Mouse (Mus musculus): ENCODE data around the gene Spop. TPM values are rescaled to one million over a fixed set of nuclear protein-coding genes. Genes with fewer than 3 reads are reported as not detected.
A peak's percentile ranks its signal among the peaks of the same experiment; 100 is the strongest.

Gene Spop
- polyA plus RNA-seq, 1 experiment: 38.5 TPM

DNA sequence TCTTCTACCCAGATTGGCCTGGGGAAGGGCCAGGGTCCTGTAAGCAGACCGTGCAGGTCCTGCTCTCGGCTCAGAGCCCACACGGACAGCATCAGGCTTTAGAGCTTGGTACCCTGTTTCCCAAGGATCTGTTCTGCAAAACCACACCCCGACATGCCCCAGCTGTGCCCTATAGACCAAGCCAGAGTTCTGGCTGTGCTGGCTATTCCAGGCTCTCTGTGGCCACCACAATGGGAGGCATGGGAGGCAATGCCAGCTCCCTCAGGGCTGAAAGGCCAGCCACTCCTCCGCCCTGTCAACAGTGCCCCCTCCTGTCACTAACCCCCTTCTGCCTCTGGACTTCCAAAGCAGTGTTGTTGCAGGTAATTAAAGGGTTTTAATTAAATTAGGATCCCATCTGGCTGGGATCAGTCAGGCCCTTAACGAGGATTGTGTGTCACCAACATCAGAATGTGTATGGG is 90.4 kb downstream of the Spop start:
- no peak overlapping the region for H3K27ac ChIP-seq (ENCODE audit: insufficient read depth, low read length)
- H3K9ac ChIP-seq (ENCODE audit: low read depth, poor library complexity, severe bottlenecking): no peak overlapping the region
- no peaks in the 10 kb centered on the region for H3K36me3 ChIP-seq (ENCODE audit: control insufficient read depth, insufficient read depth, low read length, poor library complexity, severe bottlenecking)
- peaks cover 2% of the 10 kb centered on the region for H3K4me1 ChIP-seq (ENCODE audit: control insufficient read depth, insufficient read depth, low read length)
- no peaks in the 10 kb centered on the region for H3K9me3 ChIP-seq (replicated peaks; ENCODE audit: control insufficient read depth, insufficient read depth, low read length, poor library complexity, severe bottlenecking)
- TF ChIP-seq CTCF (IDR thresholded peaks at IDR 0.05; ENCODE audit: low read depth, low read length) (no peak), EP300 (IDR thresholded peaks at IDR 0.05; ENCODE audit: insufficient read depth, low read depth, low read length) (no peak), POLR2A (IDR thresholded peaks at IDR 0.05; ENCODE audit: insufficient read depth, low read length) (no peak)
- H3K4me3 ChIP-seq (ENCODE audit: low read depth, low read length): no peak overlapping the region
- H3K27me3 ChIP-seq (ENCODE audit: control insufficient read depth, insufficient read depth, low read length, poor library complexity, severe bottlenecking): no peaks in the 10 kb centered on the region

DNA sequence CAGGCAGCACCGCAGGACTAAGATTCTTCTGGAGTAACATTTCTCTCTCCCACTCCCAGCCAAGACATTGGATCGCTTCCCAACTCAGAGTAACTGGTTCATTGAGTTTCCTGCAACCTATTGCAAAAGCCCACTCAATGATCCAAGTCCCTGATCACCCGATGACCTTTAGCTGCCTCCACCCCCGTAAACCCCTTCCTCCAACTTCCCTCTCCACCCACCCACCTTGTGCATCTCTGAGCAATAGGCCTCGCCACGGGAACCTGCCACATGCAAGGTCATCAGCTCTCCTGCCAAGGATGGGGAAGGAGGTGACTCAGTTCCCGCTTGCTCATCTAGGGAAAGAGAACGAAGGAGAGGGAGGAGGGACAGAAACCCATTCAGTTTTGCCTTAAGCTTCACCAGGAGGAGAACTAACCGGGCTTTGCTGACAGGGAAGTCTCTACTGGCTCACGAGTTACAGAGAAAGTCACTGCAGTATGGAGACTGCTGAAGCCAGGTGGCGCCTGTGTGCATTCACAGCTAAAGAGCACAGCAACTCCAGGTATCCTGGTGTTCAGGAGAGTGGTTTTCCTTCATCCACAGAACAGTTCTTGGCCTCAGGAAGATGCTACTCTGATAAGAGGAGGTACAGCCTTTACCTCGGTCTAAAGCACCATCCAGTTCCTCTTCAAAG is 93.3 kb downstream of the Spop start:
- no peak overlapping the region for H3K27ac ChIP-seq (ENCODE audit: insufficient read depth, low read length)
- H3K9ac ChIP-seq (ENCODE audit: low read depth, poor library complexity, severe bottlenecking): no peak overlapping the region
- no peaks in the 10 kb centered on the region for H3K27me3 ChIP-seq (ENCODE audit: control insufficient read depth, insufficient read depth, low read length, poor library complexity, severe bottlenecking)
- TF ChIP-seq CTCF (IDR thresholded peaks at IDR 0.05; ENCODE audit: low read depth, low read length): peak; percentile 71
- TF ChIP-seq POLR2A (IDR thresholded peaks at IDR 0.05; ENCODE audit: insufficient read depth, low read length): no peak
- TF ChIP-seq EP300 (IDR thresholded peaks at IDR 0.05; ENCODE audit: insufficient read depth, low read depth, low read length): no peak
- H3K4me3 ChIP-seq (ENCODE audit: low read depth, low read length): no peak overlapping the region
- H3K4me1 ChIP-seq (ENCODE audit: control insufficient read depth, insufficient read depth, low read length): peaks cover 2% of the 10 kb centered on the region
- no peaks in the 10 kb centered on the region for H3K9me3 ChIP-seq (replicated peaks; ENCODE audit: control insufficient read depth, insufficient read depth, low read length, poor library complexity, severe bottlenecking)
- no peaks in the 10 kb centered on the region for H3K36me3 ChIP-seq (ENCODE audit: control insufficient read depth, insufficient read depth, low read length, poor library complexity, severe bottlenecking)

DNA sequence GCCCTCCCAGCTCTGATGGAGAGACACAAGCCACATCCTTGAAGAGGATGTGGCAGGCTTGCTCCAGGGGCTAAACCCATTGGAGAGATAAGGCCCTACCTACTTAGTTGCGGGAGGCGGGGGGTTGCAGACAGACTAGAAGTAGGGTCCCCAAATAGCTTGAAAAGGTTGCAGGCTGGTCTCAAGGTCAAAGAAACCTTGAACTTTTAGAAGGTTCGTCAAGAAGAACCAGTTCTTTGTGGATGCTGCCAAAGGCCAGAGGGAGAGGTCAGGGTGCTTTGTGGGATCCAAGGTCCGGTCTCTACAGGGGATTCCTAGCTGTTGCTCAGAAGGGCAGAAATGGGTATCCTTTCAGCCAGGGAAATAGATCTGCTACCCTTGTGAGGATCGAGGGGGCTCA is 93.9 kb downstream of the Spop start:
- H3K9me3 ChIP-seq (replicated peaks; ENCODE audit: control insufficient read depth, insufficient read depth, low read length, poor library complexity, severe bottlenecking): no peaks in the 10 kb centered on the region
- no peak for TF ChIP-seq CTCF (IDR thresholded peaks at IDR 0.05; ENCODE audit: low read depth, low read length)
- no peak for TF ChIP-seq POLR2A (IDR thresholded peaks at IDR 0.05; ENCODE audit: insufficient read depth, low read length)
- no peak for TF ChIP-seq EP300 (IDR thresholded peaks at IDR 0.05; ENCODE audit: insufficient read depth, low read depth, low read length)
- no peaks in the 10 kb centered on the region for H3K27me3 ChIP-seq (ENCODE audit: control insufficient read depth, insufficient read depth, low read length, poor library complexity, severe bottlenecking)

DNA sequence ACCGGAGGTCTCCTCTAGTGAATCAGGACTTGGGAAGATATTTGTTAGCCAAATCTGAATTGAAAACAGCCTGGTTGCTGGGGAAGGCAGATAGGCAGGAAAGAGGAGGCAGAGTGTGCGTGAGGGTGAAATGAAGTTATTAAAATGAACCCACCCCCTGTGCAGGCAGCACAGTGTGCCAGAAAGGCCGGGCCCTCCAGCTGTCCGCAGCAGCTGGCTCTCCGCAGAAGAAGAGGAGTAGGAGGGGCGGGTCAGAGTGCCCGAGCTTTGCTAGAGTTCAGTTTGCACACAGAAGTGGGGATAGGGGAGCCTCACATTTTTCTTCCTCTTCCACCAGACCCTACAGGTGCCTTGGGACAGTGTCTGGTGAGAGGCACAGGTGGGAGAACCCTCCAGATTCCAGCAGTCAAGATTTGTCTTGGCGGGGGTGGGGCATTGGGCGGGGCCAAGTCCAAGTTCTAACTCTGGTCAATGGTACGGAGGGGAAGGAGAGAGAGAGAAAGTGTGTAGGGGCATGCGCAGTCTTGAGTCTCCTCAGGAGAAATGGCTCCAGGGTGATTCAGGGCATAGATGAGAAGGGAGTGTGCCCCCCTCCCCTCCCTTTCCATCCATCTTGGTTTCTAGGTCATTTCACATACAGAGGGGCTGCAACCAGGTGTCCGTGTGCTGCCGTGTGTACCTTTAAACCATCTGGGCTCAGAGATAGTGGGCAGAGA is 94.5 kb downstream of the Spop start:
- H3K9me3 ChIP-seq (replicated peaks; ENCODE audit: control insufficient read depth, insufficient read depth, low read length, poor library complexity, severe bottlenecking): no peaks in the 10 kb centered on the region
- H3K4me1 ChIP-seq (ENCODE audit: control insufficient read depth, insufficient read depth, low read length): peaks cover 2% of the 10 kb centered on the region
- H3K36me3 ChIP-seq (ENCODE audit: control insufficient read depth, insufficient read depth, low read length, poor library complexity, severe bottlenecking): no peaks in the 10 kb centered on the region
- no peaks in the 10 kb centered on the region for H3K27me3 ChIP-seq (ENCODE audit: control insufficient read depth, insufficient read depth, low read length, poor library complexity, severe bottlenecking)
- no peak overlapping the region for H3K27ac ChIP-seq (ENCODE audit: insufficient read depth, low read length)
- no peak overlapping the region for H3K9ac ChIP-seq (ENCODE audit: low read depth, poor library complexity, severe bottlenecking)
- no peak overlapping the region for H3K4me3 ChIP-seq (ENCODE audit: low read depth, low read length)
- TF ChIP-seq POLR2A (IDR thresholded peaks at IDR 0.05; ENCODE audit: insufficient read depth, low read length) (no peak), CTCF (IDR thresholded peaks at IDR 0.05; ENCODE audit: low read depth, low read length) (no peak), EP300 (IDR thresholded peaks at IDR 0.05; ENCODE audit: insufficient read depth, low read depth, low read length) (no peak)

More for the DNA sequence above, 93.9 kb downstream of the Spop start:
- Histone ChIP-seq H3K9ac (ENCODE audit: low read depth, poor library complexity, severe bottlenecking) (no peak overlapping the region), H3K36me3 (ENCODE audit: control insufficient read depth, insufficient read depth, low read length, poor library complexity, severe bottlenecking) (no peaks in the 10 kb centered on the region), H3K4me3 (ENCODE audit: low read depth, low read length) (no peak overlapping the region), H3K4me1 (ENCODE audit: control insufficient read depth, insufficient read depth, low read length) (peaks cover 2% of the 10 kb centered on the region), H3K27ac (ENCODE audit: insufficient read depth, low read length) (no peak overlapping the region)

DNA sequence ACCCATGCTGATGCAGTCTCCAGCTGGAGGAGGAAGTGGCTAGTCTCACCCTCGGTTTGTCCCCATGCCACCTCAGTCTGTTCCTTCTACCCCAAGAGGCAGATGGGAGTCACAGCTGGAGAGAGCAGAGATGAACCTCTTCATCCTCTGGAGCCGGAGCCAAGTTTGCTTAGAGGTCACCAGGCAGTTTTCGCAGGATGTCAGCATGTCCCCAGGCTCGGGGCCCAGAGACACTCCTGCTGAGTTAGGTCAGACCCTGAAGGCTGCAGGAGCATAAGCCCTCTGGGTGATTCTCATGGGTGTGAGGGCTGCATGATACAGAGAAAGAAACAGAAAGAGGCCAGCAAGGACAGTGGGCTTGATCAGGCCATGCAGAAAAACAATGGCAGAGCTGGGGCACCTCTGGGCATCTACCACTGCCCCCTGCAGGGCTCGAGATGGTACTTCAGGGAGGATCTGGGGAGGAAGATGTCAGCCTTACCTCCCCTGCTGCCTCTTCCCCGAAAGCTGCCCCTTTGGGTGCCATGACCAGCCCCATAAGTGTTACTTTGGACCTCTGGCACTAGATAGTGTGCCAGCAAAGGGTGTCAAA is 95.3 kb downstream of the Spop start:
- H3K27ac ChIP-seq (ENCODE audit: insufficient read depth, low read length): no peak overlapping the region
- no peaks in the 10 kb centered on the region for H3K9me3 ChIP-seq (replicated peaks; ENCODE audit: control insufficient read depth, insufficient read depth, low read length, poor library complexity, severe bottlenecking)
- H3K27me3 ChIP-seq (ENCODE audit: control insufficient read depth, insufficient read depth, low read length, poor library complexity, severe bottlenecking): no peaks in the 10 kb centered on the region
- peaks cover 2% of the 10 kb centered on the region for H3K4me1 ChIP-seq (ENCODE audit: control insufficient read depth, insufficient read depth, low read length)
- H3K4me3 ChIP-seq (ENCODE audit: low read depth, low read length): no peak overlapping the region
- TF ChIP-seq CTCF (IDR thresholded peaks at IDR 0.05; ENCODE audit: low read depth, low read length) (peak; percentile 72), EP300 (IDR thresholded peaks at IDR 0.05; ENCODE audit: insufficient read depth, low read depth, low read length) (no peak), POLR2A (IDR thresholded peaks at IDR 0.05; ENCODE audit: insufficient read depth, low read length) (no peak)
- no peak overlapping the region for H3K9ac ChIP-seq (ENCODE audit: low read depth, poor library complexity, severe bottlenecking)
- no peaks in the 10 kb centered on the region for H3K36me3 ChIP-seq (ENCODE audit: control insufficient read depth, insufficient read depth, low read length, poor library complexity, severe bottlenecking)
